ENCODE assay signal across 8 mouse cellular contexts in genomic region chr14:59441472-59441805, GRCm38 (mm10). TPM values are rescaled to one million over a fixed set of nuclear protein-coding genes. Genes with fewer than 3 reads are reported as not detected.
DNase-seq lines count a peak whose midpoint lies in the region; ATAC-seq and TF ChIP-seq lines count a peak whose summit lies in the region.

No protein-coding gene starts in this region.

- intact Hi-C loops in heart, adult 2 months (cut with DNase I) = no loop called here
- intact Hi-C loops in heart, postnatal 10 days (cut with DNase I) = loop anchor here (2.0 to 5.0 kb wide), 2 partner anchors 21 to 239 kb away; partner anchors contain the start of gene Rcbtb1

- TF ChIP-seq EP300 in heart, adult 2 months (IDR thresholded peaks at IDR 0.05; ENCODE audit: insufficient read depth, low read depth, low read length) = no peak
- TF ChIP-seq EP300 in CH12.LX (IDR thresholded peaks at IDR 0.05; ENCODE audit: low read length) = no peak

- peak overlapping the region; percentile 89 for H3K4me3 ChIP-seq in heart, adult 2 months
- H3K4me3 ChIP-seq in CH12.LX (replicated peaks in 1 of 3; ENCODE audit: low read depth in 2 of 3, low read length in 2 of 3, poor library complexity in 1 of 3) = peak overlapping the region; percentile 46 to 85 (median 69)
- H3K4me3 ChIP-seq in forebrain, postnatal 0 days (ENCODE audit: low read depth, low read length) = peak overlapping the region; percentile 88

- H3K4me2 ChIP-seq in CH12.LX (ENCODE audit: insufficient read depth, low read depth, poor library complexity, severe bottlenecking) = peak overlapping the region; percentile 93
- peak overlapping the region; percentile 77 for H3K4me2 ChIP-seq in forebrain, postnatal 0 days (ENCODE audit: low read depth)

- H3K9ac ChIP-seq in heart, adult 2 months (ENCODE audit: low read depth, low read length) = peak overlapping the region; percentile 92
- peak overlapping the region; percentile 73 for H3K9ac ChIP-seq in CH12.LX (ENCODE audit: insufficient read depth, low read depth)
- H3K9ac ChIP-seq in forebrain, postnatal 0 days = peak overlapping the region; percentile 66

- dilution Hi-C loops in CH12.LX (cut with MboI; ENCODE audit: extremely low pct_ligation_motif_present, extremely low pct_unique_long_range_greater_than_20kb, low sequenced_read_pairs) = no loop called here

- H3K79me2 ChIP-seq in heart, adult 2 months (replicated peaks; ENCODE audit: control insufficient read depth, insufficient read depth, low read length) = peaks cover under 1% of the 10 kb centered on the region; the same call in 1 of the 2 replicates
- H3K79me2 ChIP-seq in CH12.LX (replicated peaks; ENCODE audit: control insufficient read depth, extremely low read depth, insufficient read depth, poor library complexity, severe bottlenecking) = peaks cover 29% of the 10 kb centered on the region

- no peak for TF ChIP-seq RAD21 in CH12.LX (IDR thresholded peaks at IDR 0.05; ENCODE audit: low read depth, low read length)

- in situ Hi-C loops in CH12.LX (cut with MboI; ENCODE audit: low pct_ligation_motif_present, low pct_unique_long_range_greater_than_20kb, low sequenced_read_pairs) = no loop called here

- 2% methylated on average over 6 of the region's 6 CpGs for WGBS in heart, adult 2 months
- 9% methylated on average over 6 of the region's 6 CpGs for WGBS in forebrain, postnatal 0 days

- peaks cover 2% of the 10 kb centered on the region for H3K4me1 ChIP-seq in heart, adult 2 months (ENCODE audit: control insufficient read depth, insufficient read depth, low read length)
- H3K4me1 ChIP-seq in CH12.LX (ENCODE audit: control insufficient read depth in 1 of 2, insufficient read depth in 2 of 2) = peaks cover 0 to 18% of the 10 kb centered on the region in 2 experiments; a peak in 2 of 4 replicates
- no peaks in the 10 kb centered on the region for H3K4me1 ChIP-seq in forebrain, postnatal 0 days (ENCODE audit: insufficient read depth)

- H3K27me3 ChIP-seq in heart, adult 2 months (ENCODE audit: control insufficient read depth, insufficient read depth, low read length) = no peaks in the 10 kb centered on the region
- no peaks in the 10 kb centered on the region for H3K27me3 ChIP-seq in CH12.LX (replicated peaks)
- no peaks in the 10 kb centered on the region for H3K27me3 ChIP-seq in forebrain, postnatal 0 days (ENCODE audit: insufficient read depth, low read length)

- H3K9me3 ChIP-seq in CH12.LX (replicated peaks; ENCODE audit: low read length) = no peaks in the 10 kb centered on the region
- no peaks in the 10 kb centered on the region for H3K9me3 ChIP-seq in forebrain, postnatal 0 days (ENCODE audit: low read length)

- H3K27ac ChIP-seq in heart, adult 2 months = peak overlapping the region; percentile 92
- H3K27ac ChIP-seq in CH12.LX (ENCODE audit: insufficient read depth, low read depth) = no peak overlapping the region
- H3K27ac ChIP-seq in forebrain, postnatal 0 days (ENCODE audit: low read depth, low read length) = no peak overlapping the region

- H3K36me3 ChIP-seq in heart, adult 2 months (ENCODE audit: control insufficient read depth, insufficient read depth, low read length) = no peaks in the 10 kb centered on the region; the same call in 1 of the 2 replicates
- peaks cover 0 to 3% of the 10 kb centered on the region in 2 experiments for H3K36me3 ChIP-seq in CH12.LX (replicated peaks in 1 of 2; ENCODE audit: control insufficient read depth in 1 of 2, insufficient read depth in 1 of 2, low read length in 1 of 2)
- no peaks in the 10 kb centered on the region for H3K36me3 ChIP-seq in forebrain, postnatal 0 days (ENCODE audit: insufficient read depth)

- no peak for DNase-seq in heart, adult 2 months
- no peak for DNase-seq in heart, postnatal 10 days
- peak; percentile 29 for DNase-seq in CH12.LX (ENCODE audit: extremely low read depth)
- no peak for DNase-seq in forebrain, postnatal 0 days
- no peak for DNase-seq in right cerebral cortex, adult 2 months (ENCODE audit: low spot score in 2 of 2)

- TF ChIP-seq POLR2A in heart, adult 2 months (IDR thresholded peaks at IDR 0.05; ENCODE audit: insufficient read depth, low read depth, low read length) = no peak
- TF ChIP-seq POLR2A in CH12.LX (IDR thresholded peaks at IDR 0.05; ENCODE audit: low read depth, low read length) = no peak

- ATAC-seq in forebrain, postnatal 0 days = no peak
- 0 out of 2 replicates have a peak, but pooled peaks have one; percentile 23 for ATAC-seq in megakaryocyte, adult 5-6 weeks (ENCODE audit: poor library complexity, severe bottlenecking)
- ATAC-seq in granulocyte monocyte progenitor cell, adult 5-6 weeks (replicated peaks; ENCODE audit: poor library complexity, severe bottlenecking) = no peak
- no peak for ATAC-seq in monocyte, adult 5-6 weeks (replicated peaks; ENCODE audit: insufficient number of reproducible peaks, low FRiP score, low TSS enrichment, poor library complexity, severe bottlenecking)

- no peak for TF ChIP-seq CTCF in heart, adult 2 months (IDR thresholded peaks at IDR 0.05)
- no peak for TF ChIP-seq CTCF in CH12.LX (conservative IDR thresholded peaks at IDR 0.05 in 1 of 2, IDR thresholded peaks at IDR 0.05 in 1 of 2; ENCODE audit: low read depth in 2 of 2, low read length in 2 of 2)
- TF ChIP-seq CTCF in forebrain, postnatal 0 days (IDR thresholded peaks at IDR 0.05; ENCODE audit: low read depth) = no peak

TF ChIP-seq in CH12.LX, 34 proteins besides CTCF, POLR2A, EP300 and RAD21:
- no peak for TF ChIP-seq HCFC1 (IDR thresholded peaks at IDR 0.05; ENCODE audit: low read depth, low read length)
- TF ChIP-seq PAX5 (IDR thresholded peaks at IDR 0.05; ENCODE audit: low read length) = no peak
- TF ChIP-seq SIN3A (IDR thresholded peaks at IDR 0.05; ENCODE audit: low read length) = no peak
- TF ChIP-seq MYC (IDR thresholded peaks at IDR 0.05; ENCODE audit: low read depth, low read length) = no peak
- no peak for TF ChIP-seq NRF1 (IDR thresholded peaks at IDR 0.05; ENCODE audit: low read depth, low read length)
- no peak for TF ChIP-seq ZKSCAN1 (IDR thresholded peaks at IDR 0.05; ENCODE audit: borderline replicate concordance, low read depth, low read length)
- TF ChIP-seq NELFE (IDR thresholded peaks at IDR 0.05; ENCODE audit: low read depth, low read length) = no peak
- TF ChIP-seq CHD1 (IDR thresholded peaks at IDR 0.05; ENCODE audit: low read depth, low read length) = no peak
- TF ChIP-seq ZNF384 (IDR thresholded peaks at IDR 0.05; ENCODE audit: low read depth, low read length) = peak; percentile 31; the same call in 1 of the 2 replicates

RNA-seq across cellular contexts. Expression of gene Cab39l, which starts 0.7 kb away (rescaled TPM):
- total RNA-seq in heart, adult 2 months (2021) = 10 to 100 TPM; 23.8 to 26.0 TPM
- polyA plus RNA-seq in heart, adult 2 months (2012; rRNA removed) = 7.9 and 15.3 TPM in 2 replicates
- total RNA-seq in heart, postnatal 10 days (2021) = 10 to 100 TPM; 20.3 to 24.5 TPM
- total RNA-seq in CH12.LX (2012; rRNA removed) (19.9 and 21.3 TPM in 2 replicates), CH12.LX (2014; rRNA removed) (49.2 and 56.3 TPM in 2 replicates)
- 33.1 and 33.2 TPM in 2 replicates for polyA plus RNA-seq in CH12.LX (2012; ENCODE audit: insufficient read length, low read depth)
- total RNA-seq in forebrain, postnatal 0 days (2014; rRNA removed) = 17.4 and 18.7 TPM in 2 replicates
- polyA plus RNA-seq in forebrain, postnatal 0 days (2015; fragmentation: Nextera tagmentation; extraction: Ambion mirVana) = 17.6 and 20.1 TPM in 2 replicates
- total RNA-seq in megakaryocyte, adult 5-6 weeks (2015) = 34.5 and 36.8 TPM in 2 replicates
- 29.9 and 30.7 TPM in 2 replicates for total RNA-seq in megakaryocyte, adult 5-6 weeks (2017)
- total RNA-seq in granulocyte monocyte progenitor cell, adult 5-6 weeks (2014; fragmentation: Nextera tagmentation) = 32.5 and 42.4 TPM in 2 replicates
- total RNA-seq in granulocyte monocyte progenitor cell, adult 5-6 weeks (2017) = 31.0 and 43.0 TPM in 2 replicates
- 13.2 to 39.5 TPM (median 26.0 TPM) in 3 replicates for total RNA-seq in monocyte, adult 5-6 weeks (2017)

RNA-seq across cellular contexts. Expression of gene Setdb2, which starts 0.8 kb away (rescaled TPM):
- 10 to 100 TPM in 1 of 2 experiments, 1 to 10 TPM in 1; 7.8 to 10.5 TPM for total RNA-seq in heart, adult 2 months (2021)
- polyA plus RNA-seq in heart, adult 2 months (2012; rRNA removed) = 1.2 and 4.2 TPM in 2 replicates
- 10 to 100 TPM in 1 of 2 experiments, 1 to 10 TPM in 1; 7.1 to 13.3 TPM for total RNA-seq in heart, postnatal 10 days (2021)
- total RNA-seq in CH12.LX (2012; rRNA removed) (14.7 and 14.9 TPM in 2 replicates), CH12.LX (2014; rRNA removed) (33.8 and 37.3 TPM in 2 replicates)
- polyA plus RNA-seq in CH12.LX (2012; ENCODE audit: insufficient read length, low read depth) = 13.2 and 13.3 TPM in 2 replicates
- 4.9 and 7.9 TPM in 2 replicates for total RNA-seq in forebrain, postnatal 0 days (2014; rRNA removed)
- 4.8 and 5.2 TPM in 2 replicates for polyA plus RNA-seq in forebrain, postnatal 0 days (2015; fragmentation: Nextera tagmentation; extraction: Ambion mirVana)
- 40.4 and 40.9 TPM in 2 replicates for total RNA-seq in megakaryocyte, adult 5-6 weeks (2015)
- total RNA-seq in megakaryocyte, adult 5-6 weeks (2017) = 34.0 and 40.5 TPM in 2 replicates
- 17.0 and 17.3 TPM in 2 replicates for total RNA-seq in granulocyte monocyte progenitor cell, adult 5-6 weeks (2014; fragmentation: Nextera tagmentation)
- 26.6 and 28.9 TPM in 2 replicates for total RNA-seq in granulocyte monocyte progenitor cell, adult 5-6 weeks (2017)
- total RNA-seq in monocyte, adult 5-6 weeks (2017) = 42.6 to 56.7 TPM (median 54.3 TPM) in 3 replicates

RNA-seq across cellular contexts. Expression of gene Phf11c, which starts 46.3 kb away (rescaled TPM):
- total RNA-seq in heart, adult 2 months (2021) = under 1 TPM; 0.59 to 0.89 TPM
- polyA plus RNA-seq in heart, adult 2 months (2012; rRNA removed) = 0.27 and 0.41 TPM in 2 replicates
- 1 to 10 TPM; 1.0 to 1.2 TPM for total RNA-seq in heart, postnatal 10 days (2021)
- total RNA-seq in CH12.LX (2012; rRNA removed) = 0.92 and 1.1 TPM in 2 replicates
- 1.8 and 2.4 TPM in 2 replicates for total RNA-seq in CH12.LX (2014; rRNA removed)
- polyA plus RNA-seq in CH12.LX (2012; ENCODE audit: insufficient read length, low read depth) = 1.9 and 2.4 TPM in 2 replicates
- total RNA-seq in forebrain, postnatal 0 days (2014; rRNA removed) = 0.05 and 0.38 TPM in 2 replicates
- 0.06 and 0.16 TPM in 2 replicates for polyA plus RNA-seq in forebrain, postnatal 0 days (2015; fragmentation: Nextera tagmentation; extraction: Ambion mirVana)
- total RNA-seq in megakaryocyte, adult 5-6 weeks (2015) = 1.8 and 2.9 TPM in 2 replicates
- total RNA-seq in megakaryocyte, adult 5-6 weeks (2017) = 1.7 and 2.5 TPM in 2 replicates
- total RNA-seq in granulocyte monocyte progenitor cell, adult 5-6 weeks (2014; fragmentation: Nextera tagmentation) = 2.4 and 2.6 TPM in 2 replicates
- total RNA-seq in granulocyte monocyte progenitor cell, adult 5-6 weeks (2017) = 1.1 and 1.6 TPM in 2 replicates
- 2.9 to 6.6 TPM (median 6.6 TPM) in 3 replicates for total RNA-seq in monocyte, adult 5-6 weeks (2017)
